Mouse (Mus musculus) heart, embryonic 15.5 days (tissue): ENCODE measurements at regions not wholly inside any gene's neighbourhood (a gene's known extent, or its start where the extent isn't known, plus 50 kb on each side); places are given as distances from the start of the nearest gene placed in this dataset.

Experiments used
- ATAC-seq: fragments of 200-750 bp; cut with Nextera tagmentation; replicated peaks from 2 replicates; pipeline ENCODE4 v1.8.0; 2017; ENCODE audit warnings: low read depth, moderate TSS enrichment; ENCODE audit not compliant: insufficient number of reproducible peaks, insufficient read depth, low FRiP score
- H3K27ac ChIP-seq: fragments of 300-500 bp; sonication (generic); 2 replicates; pipeline ENCODE4 v1.5.1; 2015; ENCODE audit warnings: mild to moderate bottlenecking, inconsistent platforms
- H3K27me3 ChIP-seq: fragments of 300-500 bp; sonication (generic); 2 replicates; pipeline ENCODE4 v1.6.1; 2015; ENCODE audit warnings: inconsistent platforms
- H3K36me3 ChIP-seq: fragments of 300-500 bp; sonication (generic); 2 replicates; pipeline ENCODE4 v1.6.1; 2015; ENCODE audit warnings: mild to moderate bottlenecking, inconsistent platforms
- H3K4me1 ChIP-seq: fragments of 300-500 bp; sonication (generic); replicated peaks from 2 replicates; pipeline ENCODE4 v1.6.1; 2015; ENCODE audit warnings: inconsistent platforms
- H3K4me2 ChIP-seq: fragments of 300-500 bp; sonication (generic); 2 replicates; pipeline ENCODE4 v1.6.1; 2015; ENCODE audit warnings: inconsistent platforms, mild to moderate bottlenecking, moderate library complexity
- H3K4me3 ChIP-seq: fragments of 300-500 bp; sonication (generic); 2 replicates; pipeline ENCODE4 v1.5.1; 2015; ENCODE audit warnings: mild to moderate bottlenecking, inconsistent platforms
- H3K9ac ChIP-seq: fragments of 300-500 bp; sonication (generic); 2 replicates; pipeline ENCODE4 v1.6.1; 2015; ENCODE audit warnings: mild to moderate bottlenecking, inconsistent platforms
- H3K9me3 ChIP-seq: fragments of 300-500 bp; sonication (generic); replicated peaks from 2 replicates; pipeline ENCODE4 v1.6.1; 2016; ENCODE audit warnings: inconsistent platforms
- WGBS: fragments of 180-500 bp; shearing (Covaris S2); methylation state at CpG from one replicate; pipeline ENCODE4 v1.1.7; 2015; ENCODE audit warnings: mixed read lengths; 5-methylcytosine and 5-hydroxymethylcytosine counted together

DNA sequence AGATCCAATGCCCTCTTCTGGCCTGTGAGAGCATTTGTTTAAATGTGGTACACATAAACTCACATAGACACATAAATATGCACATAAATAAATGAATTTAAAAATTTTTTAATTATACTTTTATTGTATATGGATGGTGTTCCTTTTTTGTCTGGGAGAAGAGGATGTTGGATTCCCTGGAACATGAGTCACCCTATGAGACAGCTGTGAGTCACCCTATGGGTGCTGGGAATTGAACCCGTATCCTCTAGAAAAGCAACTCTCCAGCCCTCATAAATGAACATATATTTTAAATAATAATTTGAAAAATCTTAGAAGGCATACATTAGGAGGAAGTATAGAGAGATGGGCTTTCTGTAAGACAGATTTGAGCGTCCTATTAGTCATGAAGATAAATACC is 76.1 kb upstream of the Dynlt3 start:
- Histone ChIP-seq H3K27me3 (no peaks in the 10 kb centered on the region), H3K4me2 (no peak overlapping the region), H3K27ac (no peak overlapping the region), H3K4me3 (no peak overlapping the region), H3K9me3 (no peaks in the 10 kb centered on the region), H3K36me3 (no peaks in the 10 kb centered on the region), H3K4me1 (no peaks in the 10 kb centered on the region), H3K9ac (no peak overlapping the region)
- WGBS, result 83% methylated on average over 2 of the region's 2 CpGs
- ATAC-seq, result no peak

DNA sequence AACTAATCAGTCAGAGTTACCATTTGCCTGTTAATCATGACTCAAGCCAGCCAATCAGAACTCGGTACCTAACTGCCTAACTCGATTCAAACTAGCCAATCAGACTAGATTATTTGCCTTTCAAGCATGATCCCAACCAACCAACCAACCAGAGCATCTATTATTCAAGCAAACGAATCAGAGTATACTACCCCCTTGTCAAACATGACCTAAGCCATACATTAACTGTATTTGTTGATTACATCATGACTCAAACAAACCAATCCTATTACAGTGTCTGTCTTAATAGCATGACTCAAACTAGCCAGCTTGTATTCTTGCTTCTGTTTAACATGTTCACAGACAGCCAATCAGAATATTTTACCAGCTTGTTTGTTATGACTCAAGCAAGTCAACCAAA is 79.7 kb upstream of the Dynlt3 start:
- H3K27me3 ChIP-seq, result no peaks in the 10 kb centered on the region
- WGBS, result 68% methylated on average over 3 of the region's 3 CpGs
- H3K4me2 ChIP-seq, result no peak overlapping the region
- H3K4me3 ChIP-seq, result no peak overlapping the region
- no peaks in the 10 kb centered on the region for H3K4me1 ChIP-seq
- no peak for ATAC-seq
- no peak overlapping the region for H3K9ac ChIP-seq
- no peaks in the 10 kb centered on the region for H3K9me3 ChIP-seq
- H3K36me3 ChIP-seq, result no peaks in the 10 kb centered on the region
- no peak overlapping the region for H3K27ac ChIP-seq

DNA sequence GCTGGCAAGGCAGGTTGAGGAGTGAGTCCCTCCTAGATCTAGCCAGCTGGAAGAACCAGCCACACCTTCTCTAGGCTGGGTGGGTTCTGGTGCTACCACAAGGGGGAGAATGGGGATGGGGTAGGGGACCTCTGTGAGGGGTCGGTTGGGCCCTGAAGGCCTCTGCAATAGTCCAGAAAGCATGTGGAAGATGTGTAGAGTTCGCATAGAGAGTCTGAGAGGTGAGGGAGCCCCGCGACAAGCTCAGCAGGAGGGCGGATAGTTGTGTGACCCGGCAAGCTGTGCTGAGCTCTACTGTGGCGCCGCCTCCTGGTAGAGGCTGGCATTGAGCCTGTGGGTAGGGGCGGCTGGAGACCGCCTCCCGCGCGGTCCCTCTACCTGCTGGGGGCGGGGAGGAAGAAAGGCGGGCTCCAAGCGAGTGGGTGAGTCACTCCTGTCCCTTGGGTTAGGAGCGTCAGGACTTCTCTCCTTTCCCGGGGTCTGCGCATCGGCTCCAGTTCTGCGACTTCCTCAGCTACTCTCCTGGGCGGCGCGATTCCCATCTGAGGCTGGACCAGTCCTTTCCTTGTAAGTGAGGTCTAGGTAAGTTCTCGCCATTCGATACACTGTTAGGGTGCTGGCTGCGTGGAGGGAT is 84.6 kb upstream of the Dynlt3 start:
- no peak overlapping the region for H3K9ac ChIP-seq
- no peak overlapping the region for H3K27ac ChIP-seq
- H3K36me3 ChIP-seq, result no peaks in the 10 kb centered on the region
- no peaks in the 10 kb centered on the region for H3K9me3 ChIP-seq
- H3K4me1 ChIP-seq, result no peaks in the 10 kb centered on the region
- 14% methylated on average over 20 of the region's 27 CpGs for WGBS
- peak overlapping the region; percentile 46 for H3K4me3 ChIP-seq
- H3K4me2 ChIP-seq, result peak overlapping the region; percentile 62
- H3K27me3 ChIP-seq, result no peaks in the 10 kb centered on the region
- ATAC-seq, result 0 out of 2 replicates have a peak, but pooled peaks have one; percentile 10

DNA sequence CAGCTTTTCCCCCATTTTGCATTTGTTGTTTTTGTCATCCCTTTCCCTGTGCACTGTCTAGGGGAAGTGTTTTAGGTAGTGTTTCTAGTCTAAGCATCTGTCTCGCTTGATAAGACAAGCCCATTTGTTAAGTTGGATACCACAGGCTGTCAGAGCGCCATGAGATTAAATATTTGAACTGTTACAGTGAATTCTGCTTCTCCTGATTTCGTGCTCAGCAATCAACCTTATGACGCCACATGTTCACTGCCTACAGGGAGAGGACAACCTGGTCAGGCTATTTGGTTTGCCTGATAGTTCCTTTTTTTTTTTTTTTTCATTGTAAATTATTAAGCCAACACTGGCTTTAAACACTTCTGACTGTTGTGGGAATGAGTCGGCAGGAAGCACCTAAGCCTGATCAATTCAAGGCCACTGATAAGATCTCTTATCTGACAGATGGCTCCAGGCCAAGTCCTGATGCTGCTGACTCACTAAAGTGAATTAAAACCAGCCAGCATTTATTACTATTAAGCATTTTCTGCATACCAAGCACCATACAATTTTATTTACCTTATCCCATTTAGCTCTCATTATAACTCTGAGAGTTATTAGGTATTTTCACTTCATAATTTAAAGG is 90.3 kb upstream of the Dynlt3 start:
- ATAC-seq, result no peak
- Histone ChIP-seq H3K4me2 (no peak overlapping the region), H3K27ac (no peak overlapping the region), H3K4me1 (no peaks in the 10 kb centered on the region), H3K4me3 (no peak overlapping the region), H3K9ac (no peak overlapping the region), H3K27me3 (no peaks in the 10 kb centered on the region), H3K36me3 (no peaks in the 10 kb centered on the region), H3K9me3 (no peaks in the 10 kb centered on the region)
- 35% methylated on average over 5 of the region's 5 CpGs for WGBS

DNA sequence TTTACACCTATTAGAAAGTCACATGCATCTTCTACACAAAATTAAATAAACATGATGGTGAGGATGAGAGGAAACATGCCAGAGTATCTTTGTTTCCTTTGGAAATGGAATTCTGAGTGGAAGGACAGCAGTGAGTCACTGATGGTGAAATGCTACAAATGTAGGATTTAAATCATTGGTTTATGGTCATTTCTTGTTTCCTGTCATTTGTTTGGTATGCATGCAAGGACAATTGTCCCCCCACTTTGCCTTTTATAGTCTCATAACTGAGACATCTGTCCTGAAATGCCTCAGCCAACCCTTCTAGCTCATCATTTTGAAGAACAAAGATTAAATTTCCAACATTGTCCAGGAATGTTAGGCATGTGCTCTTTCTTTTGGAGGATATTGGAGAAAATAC is 77.2 kb upstream of the Hypm start:
- H3K4me3 ChIP-seq, result no peak overlapping the region
- H3K27ac ChIP-seq, result no peak overlapping the region
- H3K27me3 ChIP-seq, result no peaks in the 10 kb centered on the region
- no peaks in the 10 kb centered on the region for H3K4me1 ChIP-seq
- no peaks in the 10 kb centered on the region for H3K36me3 ChIP-seq
- no peak overlapping the region for H3K4me2 ChIP-seq
- no peak overlapping the region for H3K9ac ChIP-seq
- H3K9me3 ChIP-seq, result no peaks in the 10 kb centered on the region
- no peak for ATAC-seq

DNA sequence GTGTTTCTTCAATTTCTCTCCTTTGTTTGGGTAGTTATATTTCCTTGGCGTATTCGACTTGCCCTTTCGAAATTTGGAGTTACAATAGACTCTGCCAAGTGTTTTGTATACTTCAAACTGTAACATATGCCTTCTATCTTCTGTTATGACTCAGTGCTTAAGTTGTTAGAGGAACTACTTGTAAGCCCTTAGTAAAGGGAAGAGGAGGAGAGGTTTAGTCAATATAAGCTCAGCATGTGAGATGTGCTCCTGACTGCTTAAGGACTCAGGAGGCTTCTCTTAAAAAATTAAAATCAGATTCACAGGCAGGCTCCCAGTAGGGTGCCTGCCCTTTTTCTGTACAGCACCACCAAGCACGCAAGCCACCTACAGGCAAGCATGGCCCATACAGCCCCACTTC is 69.2 kb upstream of the Hypm start:
- no peaks in the 10 kb centered on the region for H3K4me1 ChIP-seq
- H3K27ac ChIP-seq, result no peak overlapping the region
- no peak overlapping the region for H3K4me2 ChIP-seq
- H3K9ac ChIP-seq, result no peak overlapping the region
- no peak for ATAC-seq
- H3K9me3 ChIP-seq, result no peaks in the 10 kb centered on the region
- H3K27me3 ChIP-seq, result no peaks in the 10 kb centered on the region
- 87% methylated on average over 4 of the region's 4 CpGs for WGBS
- H3K36me3 ChIP-seq, result no peaks in the 10 kb centered on the region
- no peak overlapping the region for H3K4me3 ChIP-seq

DNA sequence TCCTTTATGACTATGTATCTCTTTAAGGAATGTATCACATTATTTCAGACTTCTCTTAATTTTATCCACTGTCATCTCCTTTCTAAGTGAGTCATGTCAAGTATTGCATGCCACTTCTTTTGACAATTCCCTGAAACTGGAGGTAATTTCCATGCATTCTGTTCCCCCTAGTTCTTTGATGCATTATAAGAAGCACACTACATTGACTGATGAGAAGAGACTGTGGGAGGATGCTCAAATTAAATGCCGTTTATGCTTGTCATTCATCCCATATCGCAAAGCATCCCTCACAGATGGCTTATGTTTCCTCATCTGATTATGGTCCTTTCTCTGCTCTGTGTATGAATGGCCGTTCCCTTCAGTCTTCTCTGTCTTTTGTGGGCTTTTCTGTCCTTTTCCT is 57.2 kb upstream of the Hypm start:
- Histone ChIP-seq H3K4me3 (no peak overlapping the region), H3K4me1 (no peaks in the 10 kb centered on the region), H3K4me2 (no peak overlapping the region), H3K27ac (no peak overlapping the region), H3K9me3 (no peaks in the 10 kb centered on the region), H3K27me3 (no peaks in the 10 kb centered on the region), H3K36me3 (no peaks in the 10 kb centered on the region), H3K9ac (no peak overlapping the region)
- 70% methylated on average over 3 of the region's 3 CpGs for WGBS
- ATAC-seq, result no peak
